Mouse (Mus musculus) lung, embryonic 16.5 days (tissue): ENCODE measurements around the gene Scn1a. TPM values are rescaled to one million over a fixed set of nuclear protein-coding genes. Genes with fewer than 3 reads are reported as not detected.

Source experiments
- ATAC-seq: fragments of 200-750 bp; cut with Nextera tagmentation; 2 replicates; pipeline ENCODE4 v1.8.0; 2017; ENCODE audit warnings: low read depth, mild to moderate bottlenecking, moderate library complexity
- H3K27ac ChIP-seq: fragments of 300-500 bp; sonication (generic); 2 replicates; pipeline ENCODE4 v1.5.1; 2014; ENCODE audit warnings: mild to moderate bottlenecking, control low read depth, low read length
- H3K27me3 ChIP-seq: fragments of 300-500 bp; sonication (generic); 2 replicates; pipeline ENCODE4 v1.6.1; 2014; ENCODE audit warnings: low read depth, low read length, mixed read lengths; ENCODE audit not compliant: control insufficient read depth, insufficient read depth
- H3K36me3 ChIP-seq: fragments of 300-500 bp; sonication (generic); 2 replicates; pipeline ENCODE4 v1.6.1; 2014; ENCODE audit warnings: low read length; ENCODE audit not compliant: control insufficient read depth, insufficient read depth
- H3K4me1 ChIP-seq: fragments of 300-500 bp; sonication (generic); replicated peaks from 2 replicates; pipeline ENCODE4 v1.6.1; 2014; ENCODE audit warnings: low read length, mixed read lengths; ENCODE audit not compliant: control insufficient read depth, insufficient read depth
- H3K4me2 ChIP-seq: fragments of 300-500 bp; sonication (generic); 2 replicates; pipeline ENCODE4 v1.6.1; 2014; ENCODE audit warnings: low read depth, low read length, control low read depth
- H3K4me3 ChIP-seq: fragments of 300-500 bp; sonication (generic); 2 replicates; pipeline ENCODE4 v1.5.1; 2014; ENCODE audit warnings: mild to moderate bottlenecking, low read length, control low read depth
- H3K9ac ChIP-seq: fragments of 300-500 bp; sonication (generic); 2 replicates; pipeline ENCODE4 v1.6.1; 2014; ENCODE audit warnings: low read length, control low read depth
- H3K9me3 ChIP-seq: fragments of 300-500 bp; sonication (generic); 2 replicates; pipeline ENCODE4 v1.6.1; 2016; ENCODE audit warnings: low read length; ENCODE audit not compliant: control insufficient read depth
- WGBS: fragments of 180-500 bp; shearing (Covaris S2); extraction: QIAGEN DNeasy Blood & Tissue Kit; methylation state at CpG from one replicate; pipeline ENCODE4 v1.1.7; 2014; 5-methylcytosine and 5-hydroxymethylcytosine counted together
- polyA plus RNA-seq: library from polyadenylated mRNA; unstranded; fragments of >200 nt; fragmentation: Nextera tagmentation; extraction: Ambion mirVana; gene quantifications from 2 replicates; pipeline ENCODE4 v1.2.1, GENCODE M21; 2015

The Scn1a gene
- polyA plus RNA-seq, 1 experiment from 2014 or later = 0.05 TPM

GRCm38 (mm10) chr2:66409740-66410290 lies 30.8 kb downstream of the Scn1a start:
- 1% methylated on average over 14 of the region's 14 CpGs for WGBS
- Histone ChIP-seq H3K9me3 (no peaks in the 10 kb centered on the region), H3K27ac (no peak overlapping the region), H3K27me3 (peaks cover 17% of the 10 kb centered on the region), H3K4me2 (peak overlapping the region; percentile 76), H3K36me3 (no peaks in the 10 kb centered on the region), H3K4me3 (peak overlapping the region; percentile 54), H3K4me1 (no peaks in the 10 kb centered on the region; the same call in 1 of the 2 replicates), H3K9ac (peak overlapping the region; percentile 21; the same call in 1 of the 2 replicates)
- peak; percentile 59; the same call in 1 of the 2 replicates for ATAC-seq

- H3K27me3 ChIP-seq = peaks cover 17% of the 10 kb centered on the region
- no peaks in the 10 kb centered on the region for H3K9me3 ChIP-seq
- WGBS = 5% methylated on average over 11 of the region's 12 CpGs
- H3K27ac ChIP-seq = no peak overlapping the region
- H3K4me1 ChIP-seq = no peaks in the 10 kb centered on the region; the same call in 1 of the 2 replicates
- peak overlapping the region; percentile 54 for H3K4me3 ChIP-seq
- no peak overlapping the region for H3K9ac ChIP-seq
- no peaks in the 10 kb centered on the region for H3K36me3 ChIP-seq
- 0 out of 2 replicates have a peak, but pooled peaks have one; percentile 12 for ATAC-seq
- peak overlapping the region; percentile 76 for H3K4me2 ChIP-seq
Measured at GRCm38 (mm10) chr2:66408899-66409739, 31.5 kb downstream of the Scn1a start.

DNA sequence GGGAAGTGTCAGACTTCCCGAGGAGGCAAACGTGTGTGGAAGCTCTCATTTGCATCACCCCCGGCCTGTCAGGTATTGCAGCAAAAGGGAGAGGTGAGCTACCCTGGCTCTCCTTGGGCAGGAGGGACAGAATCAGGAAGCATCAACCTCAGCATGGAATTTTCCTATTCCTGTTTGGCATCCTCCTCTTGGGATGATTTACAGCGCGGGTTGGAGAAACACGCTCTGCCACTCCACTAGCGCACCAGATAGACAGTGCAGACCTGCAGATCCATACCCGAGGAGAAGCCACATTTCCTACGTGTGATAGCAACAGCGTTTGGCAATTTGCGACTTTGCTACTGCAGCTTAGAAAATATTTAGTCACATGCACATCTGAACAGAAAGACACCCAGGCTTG lies 32.2 kb downstream of the Scn1a start:
- no peak overlapping the region for H3K9ac ChIP-seq
- no peak for ATAC-seq
- H3K27me3 ChIP-seq = peaks cover 17% of the 10 kb centered on the region
- no peak overlapping the region for H3K27ac ChIP-seq
- H3K4me3 ChIP-seq = no peak overlapping the region
- no peaks in the 10 kb centered on the region for H3K36me3 ChIP-seq
- WGBS = 9% methylated on average over 11 of the region's 11 CpGs
- no peaks in the 10 kb centered on the region for H3K9me3 ChIP-seq
- H3K4me2 ChIP-seq = peak overlapping the region; percentile 76
- H3K4me1 ChIP-seq = no peaks in the 10 kb centered on the region; the same call in 1 of the 2 replicates

DNA sequence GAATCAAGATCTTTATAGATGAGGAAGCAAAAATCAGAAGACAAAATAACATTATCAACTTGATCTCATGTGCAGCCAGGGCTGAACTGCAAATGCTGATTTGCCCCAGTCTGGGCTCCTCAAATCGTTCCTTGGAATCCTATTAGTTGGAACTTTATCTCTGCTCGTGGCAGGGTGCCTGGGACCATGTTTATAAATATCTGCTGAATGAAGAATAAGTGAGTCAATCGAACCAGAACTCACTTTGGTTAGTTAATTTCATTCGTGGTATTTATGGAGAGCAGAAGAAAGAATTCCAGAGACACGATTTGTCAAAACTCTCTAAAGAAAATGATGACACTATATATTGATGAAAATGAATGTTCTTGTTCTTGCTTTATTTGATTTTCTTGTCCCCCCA lies 48.1 kb downstream of the Scn1a start:
- H3K4me1 ChIP-seq = no peaks in the 10 kb centered on the region
- H3K27ac ChIP-seq = no peak overlapping the region
- no peak overlapping the region for H3K4me3 ChIP-seq
- H3K9me3 ChIP-seq = no peaks in the 10 kb centered on the region
- H3K27me3 ChIP-seq = no peaks in the 10 kb centered on the region
- WGBS = 38% methylated on average over 5 of the region's 5 CpGs
- H3K9ac ChIP-seq = no peak overlapping the region
- no peak overlapping the region for H3K4me2 ChIP-seq
- H3K36me3 ChIP-seq = no peaks in the 10 kb centered on the region
- no peak for ATAC-seq

DNA sequence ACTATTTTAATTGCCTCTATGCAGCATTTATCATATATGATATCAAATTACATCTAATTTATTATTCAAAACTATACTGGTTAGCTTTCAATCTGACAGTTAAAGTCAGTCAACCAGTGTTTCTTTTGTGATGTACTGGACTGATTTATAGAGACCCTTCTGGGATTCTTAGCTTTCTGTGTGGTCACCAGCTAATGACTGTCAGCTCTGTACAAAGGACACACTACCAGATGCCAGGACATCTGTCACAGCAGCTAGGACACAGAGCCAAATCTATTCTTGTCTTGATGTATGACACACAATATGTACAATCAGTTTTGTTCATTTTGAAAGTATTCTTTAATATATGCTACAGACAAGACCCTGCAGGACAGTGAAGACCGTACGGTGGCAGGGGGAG lies 72.7 kb downstream of the Scn1a start:
- WGBS = 85% methylated on average over 2 of the region's 2 CpGs
- Histone ChIP-seq H3K27ac (no peak overlapping the region), H3K4me2 (no peak overlapping the region), H3K9ac (no peak overlapping the region), H3K9me3 (no peaks in the 10 kb centered on the region), H3K27me3 (no peaks in the 10 kb centered on the region), H3K4me3 (no peak overlapping the region), H3K4me1 (no peaks in the 10 kb centered on the region), H3K36me3 (no peaks in the 10 kb centered on the region)
- no peak for ATAC-seq

DNA sequence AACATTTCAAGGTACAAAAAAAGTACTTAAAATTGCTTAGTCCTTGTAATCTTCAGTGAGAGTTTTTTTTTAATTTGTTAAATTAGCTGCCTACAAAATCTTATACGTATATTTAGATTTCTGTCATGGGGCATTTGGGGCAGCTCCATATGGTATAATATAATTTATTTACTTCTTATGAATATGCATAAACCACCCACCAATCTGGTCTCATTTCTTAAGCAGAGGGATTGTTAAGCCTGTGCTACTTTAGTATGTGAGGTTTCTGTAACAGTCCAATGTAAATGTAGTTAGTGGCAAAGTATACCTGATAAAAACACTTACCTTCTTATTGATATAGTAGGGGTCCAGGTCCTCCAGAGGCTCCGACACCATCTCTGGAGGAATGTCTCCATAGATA lies 90.0 kb downstream of the Scn1a start:
- 75% methylated on average over 2 of the region's 2 CpGs for WGBS
- H3K4me1 ChIP-seq = no peaks in the 10 kb centered on the region
- H3K4me2 ChIP-seq = no peak overlapping the region
- no peak overlapping the region for H3K4me3 ChIP-seq
- H3K27me3 ChIP-seq = no peaks in the 10 kb centered on the region
- ATAC-seq = no peak
- no peaks in the 10 kb centered on the region for H3K9me3 ChIP-seq
- H3K27ac ChIP-seq = no peak overlapping the region
- no peaks in the 10 kb centered on the region for H3K36me3 ChIP-seq
- H3K9ac ChIP-seq = no peak overlapping the region

DNA sequence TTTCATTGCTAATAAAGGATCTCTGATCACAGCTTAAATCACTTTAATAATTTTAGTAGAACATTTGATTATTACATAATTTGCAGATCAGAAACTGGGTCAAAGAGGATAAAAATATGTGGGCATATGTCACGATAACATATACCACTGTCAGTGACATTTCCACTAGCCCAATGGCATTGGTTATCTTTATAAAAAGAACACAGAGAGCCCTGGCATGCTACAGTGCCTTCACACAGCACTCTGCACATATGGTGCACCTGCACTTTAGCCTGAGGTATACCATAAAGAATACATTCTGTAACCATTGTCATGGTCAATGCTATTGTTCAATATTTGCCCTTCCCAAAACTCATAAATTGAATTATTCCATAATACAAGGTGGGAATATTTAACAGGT lies 94.0 kb downstream of the Scn1a start:
- H3K27ac ChIP-seq = no peak overlapping the region
- no peaks in the 10 kb centered on the region for H3K27me3 ChIP-seq
- ATAC-seq = no peak
- no peak overlapping the region for H3K4me3 ChIP-seq
- WGBS = 96% methylated on average over 1 of the region's 1 CpGs
- H3K36me3 ChIP-seq = no peaks in the 10 kb centered on the region
- H3K4me2 ChIP-seq = no peak overlapping the region
- H3K9ac ChIP-seq = no peak overlapping the region
- H3K4me1 ChIP-seq = no peaks in the 10 kb centered on the region
- H3K9me3 ChIP-seq = no peaks in the 10 kb centered on the region

GRCm38 (mm10) chr2:66346181-66346580 lies 94.5 kb downstream of the Scn1a start:
- whole genome bisulfite sequencing = 71% methylated on average over 3 of the region's 3 CpGs
- H3K9me3 ChIP-seq = no peaks in the 10 kb centered on the region
- no peak overlapping the region for H3K9ac ChIP-seq
- ATAC-seq = no peak
- no peak overlapping the region for H3K4me2 ChIP-seq
- H3K4me3 ChIP-seq = no peak overlapping the region
- H3K36me3 ChIP-seq = no peaks in the 10 kb centered on the region
- H3K27me3 ChIP-seq = no peaks in the 10 kb centered on the region
- H3K4me1 ChIP-seq = no peaks in the 10 kb centered on the region
- no peak overlapping the region for H3K27ac ChIP-seq

- H3K36me3 ChIP-seq = no peaks in the 10 kb centered on the region
- WGBS = 58% methylated on average over 5 of the region's 5 CpGs
- H3K4me1 ChIP-seq = no peaks in the 10 kb centered on the region
- no peaks in the 10 kb centered on the region for H3K9me3 ChIP-seq
- H3K27me3 ChIP-seq = no peaks in the 10 kb centered on the region
- no peak overlapping the region for H3K4me3 ChIP-seq
- no peak overlapping the region for H3K4me2 ChIP-seq
- no peak for ATAC-seq
- H3K9ac ChIP-seq = no peak overlapping the region
- no peak overlapping the region for H3K27ac ChIP-seq
Measured at GRCm38 (mm10) chr2:66337406-66337805, 103.2 kb downstream of the Scn1a start.
